Mouse (Mus musculus) G1E (cell line): ENCODE data around the gene Sec22a.

ENCODE experiments used
- CTCF ChIP-seq: IDR thresholded peaks from 2 replicates; pipeline ENCODE4 v1.5.1; 2012; ENCODE audit warnings: low read depth, low read length, inconsistent platforms, mixed read lengths
- GATA1 ChIP-seq: IDR thresholded peaks from 2 replicates; pipeline ENCODE4 v1.6.1; 2012; ENCODE audit warnings: borderline replicate concordance, low read length, inconsistent platforms, mixed read lengths
- GATA2 ChIP-seq: IDR thresholded peaks from 2 replicates; pipeline ENCODE4 v1.6.1; 2012; ENCODE audit warnings: low read depth, low read length, inconsistent platforms, borderline replicate concordance
- POLR2AphosphoS5 ChIP-seq: IDR thresholded peaks from 2 replicates; pipeline ENCODE4 v1.6.1; 2012; ENCODE audit warnings: low read depth, low read length, inconsistent platforms; ENCODE audit not compliant: insufficient replicate concordance

DNA sequence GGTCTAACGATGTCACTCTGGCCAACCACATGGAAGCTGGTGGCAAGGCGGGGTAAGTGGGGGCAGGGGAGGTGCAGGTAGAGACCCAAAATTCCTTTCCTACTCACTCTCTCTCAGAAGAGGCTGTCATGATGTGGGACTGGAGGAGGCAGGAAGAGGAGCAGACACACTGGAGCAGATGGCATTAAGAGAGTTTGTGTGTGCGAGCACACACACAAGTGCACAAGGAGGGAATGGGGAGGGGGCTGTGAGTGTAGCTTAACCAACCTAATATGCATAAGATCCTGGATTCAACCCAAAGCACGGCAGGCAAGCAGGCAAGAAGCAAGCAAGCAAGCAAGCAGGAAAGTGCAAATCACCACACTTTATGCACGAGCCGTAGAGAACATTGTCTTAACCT lies 92.8 kb downstream of the Sec22a start:
- TF ChIP-seq CTCF = no peak
- TF ChIP-seq GATA2 = no peak
- TF ChIP-seq POLR2AphosphoS5 = no peak
- no peak for TF ChIP-seq GATA1
